Mouse (Mus musculus) C2C12 (cell line): Measurements from ENCODE around the gene Mta2. TPM values are rescaled to one million over a fixed set of nuclear protein-coding genes. Genes with fewer than 3 reads are reported as not detected.
"Not testable (repeated sequence)": the region's sequence is repeated elsewhere in the genome, so short reads cannot be mapped to it uniquely, and the experiment has no call there.

Experiments used
- H3K27me3 ChIP-seq: one replicate; pipeline ENCODE4 v1.6.1; 2011; ENCODE audit not compliant: control insufficient read depth, insufficient read depth, insufficient read length
- H3K36me3 ChIP-seq: one replicate; pipeline ENCODE4 v1.6.1; 2011; ENCODE audit not compliant: control insufficient read depth, insufficient read depth
- H3K4me3 ChIP-seq: one replicate; pipeline ENCODE4 v1.5.1; 2011; ENCODE audit warnings: mild to moderate bottlenecking, control low read depth; ENCODE audit not compliant: poor library complexity, insufficient read depth, severe bottlenecking
- H3K79me2 ChIP-seq: one replicate; pipeline ENCODE4 v1.6.1; 2011; ENCODE audit not compliant: control insufficient read depth, insufficient read depth
- H3K79me3 ChIP-seq: one replicate; pipeline ENCODE4 v1.6.1; 2011; ENCODE audit warnings: low read depth, control low read depth
- H3ac ChIP-seq: one replicate; pipeline ENCODE3; 2011; ENCODE audit warnings: low read depth; ENCODE audit not compliant: control insufficient read depth, insufficient read length
- CEBPB ChIP-seq: IDR thresholded peaks from one replicate; pipeline ENCODE4 v1.6.1; 2011; ENCODE audit warnings: low read depth, mild to moderate bottlenecking, control low read depth, moderate library complexity
- CTCF ChIP-seq: IDR thresholded peaks from one replicate; pipeline ENCODE4 v1.5.1; 2011; ENCODE audit not compliant: control insufficient read depth, insufficient read depth, insufficient read length
- FOSL1 ChIP-seq: IDR thresholded peaks from one replicate; pipeline ENCODE4 v1.8.0; 2011; ENCODE audit warnings: mild to moderate bottlenecking, low read length; ENCODE audit not compliant: poor library complexity, insufficient read depth, severe bottlenecking
- MAX ChIP-seq: IDR thresholded peaks from one replicate; pipeline ENCODE4 v1.6.1; 2011; ENCODE audit warnings: mild to moderate bottlenecking, control low read depth
- MYOD1 ChIP-seq: IDR thresholded peaks from one replicate; pipeline ENCODE4 v1.6.1; 2011; ENCODE audit warnings: low read depth; ENCODE audit not compliant: control insufficient read depth, insufficient read length
- MYOG ChIP-seq: IDR thresholded peaks from one replicate; pipeline ENCODE4 v1.6.1; 2011; ENCODE audit not compliant: control insufficient read depth, insufficient read length; ENCODE audit errors: extremely low read depth
- USF1 ChIP-seq: IDR thresholded peaks from one replicate; pipeline ENCODE4 v1.6.1; 2011; ENCODE audit warnings: low read depth, mild to moderate bottlenecking, control low read depth, moderate library complexity
- polyA plus RNA-seq: library from polyadenylated mRNA; unstranded; fragments of >200 nt; fragmentation: generic; extraction: Trizol; gene quantifications from one replicate; pipeline ENCODE4 v1.2.1, GENCODE M21; 2012; ENCODE audit warnings: missing spikeins

Mta2 gene
- polyA plus RNA-seq, 1 experiment: 109 TPM

DNA sequence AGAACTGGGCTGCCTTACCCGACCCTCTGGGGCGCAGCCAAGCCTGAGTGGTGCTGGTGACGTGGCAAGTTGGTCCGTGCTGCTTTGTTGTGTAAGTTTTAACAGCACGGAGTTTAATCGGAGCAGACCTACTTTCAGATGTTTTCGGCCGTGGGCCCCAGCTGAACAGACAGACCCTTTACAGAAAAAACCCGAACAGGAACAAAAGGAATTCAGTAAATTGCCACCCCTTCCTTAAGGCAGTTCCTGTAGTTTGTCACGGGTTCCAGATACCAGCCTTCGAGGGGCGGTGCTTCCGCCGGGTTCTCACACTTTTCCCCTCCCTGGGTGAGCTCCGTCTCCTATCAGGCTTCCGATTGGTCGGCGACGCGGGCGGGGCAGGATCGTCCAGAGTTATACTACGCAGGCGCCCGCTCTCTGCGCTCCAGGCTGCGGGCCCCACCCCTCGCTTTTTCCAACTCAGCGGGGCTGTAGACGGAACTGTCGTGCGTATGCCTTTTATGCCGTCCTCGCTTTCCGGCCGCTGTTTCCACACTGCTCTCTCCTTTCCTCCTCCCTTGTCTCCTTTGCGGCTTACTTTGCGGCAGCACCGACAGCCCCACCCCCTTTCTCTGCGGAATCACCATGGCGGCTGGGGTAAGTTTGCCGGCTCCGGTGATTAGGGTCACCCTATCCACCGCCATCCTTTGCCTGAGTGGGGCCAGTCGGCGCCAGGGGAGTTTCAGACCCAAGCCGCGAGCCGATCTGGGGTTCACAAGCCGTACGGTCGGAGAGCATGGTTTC is 25.1 kb downstream of the Mta2 start, which contains the start of gene Eef1g:
Gene Eef1g (plus strand): TSS at position 452 of the 783 bp plus-strand sequence.
- peak; percentile 24 for TF ChIP-seq MAX
- peak; percentile 47 for TF ChIP-seq USF1
- TF ChIP-seq FOSL1: no peak
- peak; percentile 21 for TF ChIP-seq CEBPB
- TF ChIP-seq CTCF: no peak
- TF ChIP-seq MYOD1: no peak
- TF ChIP-seq MYOG: no peak
- peaks cover 74% of the 10 kb centered on the region for H3K36me3 ChIP-seq

DNA sequence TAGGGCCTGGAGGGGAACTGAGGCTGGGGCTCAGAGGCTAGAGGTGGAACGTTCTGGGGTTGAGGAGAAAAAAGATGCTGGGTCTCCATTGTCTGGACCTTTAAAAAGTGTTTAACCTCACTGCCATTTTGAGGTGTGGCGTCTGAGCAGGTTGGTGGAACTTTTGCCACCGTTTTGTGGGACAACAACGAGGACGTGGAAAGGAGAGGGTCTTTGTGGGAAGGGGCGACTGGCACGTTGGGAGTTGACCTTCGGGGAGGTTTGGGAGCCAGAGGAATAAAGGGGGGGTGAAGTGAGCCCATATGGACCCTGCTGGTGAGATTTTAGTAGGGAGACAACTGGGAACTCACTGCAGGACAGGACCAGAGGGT is 25.7 kb downstream of the Mta2 start:
- Histone ChIP-seq H3K79me2 (peaks cover 62% of the 10 kb centered on the region), H3ac (peak overlapping the region; percentile 84), H3K36me3 (peaks cover 74% of the 10 kb centered on the region), H3K27me3 (no peaks in the 10 kb centered on the region), H3K4me3 (peak overlapping the region; percentile 68), H3K79me3 (peaks cover 54% of the 10 kb centered on the region)
- TF ChIP-seq USF1: no peak
- no peak for TF ChIP-seq CTCF

More for the DNA sequence above, 25.1 kb downstream of the Mta2 start, which contains the start of gene Eef1g:
- Histone ChIP-seq H3K4me3 (peak within 1 kb of the TSS; percentile 68), H3K79me3 (peaks cover 49% of the 10 kb centered on the region), H3ac (peak within 1 kb of the TSS; percentile 84), H3K79me2 (peaks cover 56% of the 10 kb centered on the region), H3K27me3 (no peaks in the 10 kb centered on the region)

- H3K4me3 ChIP-seq: peak overlapping the region; percentile 68
- peaks cover 56% of the 10 kb centered on the region for H3K79me3 ChIP-seq
- peak overlapping the region; percentile 84 for H3ac ChIP-seq
- TF ChIP-seq MYOG (no peak), MAX (no peak)
- peaks cover 67% of the 10 kb centered on the region for H3K79me2 ChIP-seq
- H3K27me3 ChIP-seq: no peaks in the 10 kb centered on the region
- H3K36me3 ChIP-seq: peaks cover 74% of the 10 kb centered on the region
These were observed 26.2 kb downstream of the Mta2 start for GRCm38 (mm10) chr19:8967893-8968292.

GRCm38 (mm10) chr19:8972491-8972890 is 30.8 kb downstream of the Mta2 start:
- not testable (repeated sequence) for H3ac ChIP-seq, H3K4me3 ChIP-seq, H3K27me3 ChIP-seq
- Histone ChIP-seq H3K79me3 (peaks cover 95% of the 10 kb centered on the region), H3K79me2 (peaks cover 100% of the 10 kb centered on the region), H3K36me3 (peaks cover 92% of the 10 kb centered on the region)

DNA sequence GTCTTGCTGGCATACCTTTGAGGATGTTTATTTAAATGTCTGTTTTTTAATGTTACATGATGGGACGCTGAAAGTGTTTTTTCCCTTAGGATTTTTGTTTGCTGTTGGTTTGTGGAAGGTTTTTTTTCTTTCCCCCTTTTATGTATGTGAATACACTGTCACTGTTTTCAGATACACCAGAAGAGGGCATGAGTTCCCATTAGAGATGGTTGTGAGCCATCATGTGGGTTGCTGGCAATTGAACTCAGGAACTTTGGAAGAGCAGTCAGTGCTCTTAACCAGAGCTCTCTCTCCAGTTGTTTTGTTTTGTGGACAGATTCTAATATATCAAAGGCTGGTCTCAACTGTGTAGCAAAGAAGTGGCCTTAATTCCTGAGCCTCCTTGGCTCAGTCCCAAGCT is 33.0 kb downstream of the Mta2 start:
- peaks cover 100% of the 10 kb centered on the region for H3K79me2 ChIP-seq
- peaks cover 100% of the 10 kb centered on the region for H3K36me3 ChIP-seq
- no peak overlapping the region for H3ac ChIP-seq
- H3K4me3 ChIP-seq: no peak overlapping the region
- H3K27me3 ChIP-seq: no peaks in the 10 kb centered on the region
- peaks cover 86% of the 10 kb centered on the region for H3K79me3 ChIP-seq
- no peak for TF ChIP-seq CTCF

DNA sequence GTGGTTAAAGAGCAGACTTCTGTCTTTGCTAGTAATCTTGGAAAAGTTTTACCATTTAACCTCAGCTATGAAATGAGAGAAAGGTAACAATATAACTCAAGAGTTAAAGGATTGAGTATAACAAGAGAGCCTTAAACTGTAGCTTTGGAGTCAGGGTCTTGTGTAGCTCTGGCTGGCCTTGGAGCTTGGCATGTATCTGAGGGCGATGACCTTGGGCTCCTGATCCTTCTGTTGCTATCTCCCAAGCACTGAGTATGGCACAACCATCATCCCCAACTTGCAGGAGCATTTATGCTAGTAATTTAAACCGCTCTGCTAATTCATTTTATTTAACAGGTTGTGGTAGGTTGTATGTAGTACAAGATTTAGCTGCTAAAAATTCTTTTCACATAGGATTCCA is 33.8 kb downstream of the Mta2 start:
- Histone ChIP-seq H3K36me3 (peaks cover 100% of the 10 kb centered on the region), H3K79me2 (peaks cover 98% of the 10 kb centered on the region), H3ac (no peak overlapping the region), H3K4me3 (no peak overlapping the region), H3K79me3 (peaks cover 78% of the 10 kb centered on the region), H3K27me3 (no peaks in the 10 kb centered on the region)
- TF ChIP-seq MAX (no peak), CEBPB (no peak), MYOD1 (no peak), FOSL1 (no peak), CTCF (no peak), USF1 (no peak), MYOG (no peak)

DNA sequence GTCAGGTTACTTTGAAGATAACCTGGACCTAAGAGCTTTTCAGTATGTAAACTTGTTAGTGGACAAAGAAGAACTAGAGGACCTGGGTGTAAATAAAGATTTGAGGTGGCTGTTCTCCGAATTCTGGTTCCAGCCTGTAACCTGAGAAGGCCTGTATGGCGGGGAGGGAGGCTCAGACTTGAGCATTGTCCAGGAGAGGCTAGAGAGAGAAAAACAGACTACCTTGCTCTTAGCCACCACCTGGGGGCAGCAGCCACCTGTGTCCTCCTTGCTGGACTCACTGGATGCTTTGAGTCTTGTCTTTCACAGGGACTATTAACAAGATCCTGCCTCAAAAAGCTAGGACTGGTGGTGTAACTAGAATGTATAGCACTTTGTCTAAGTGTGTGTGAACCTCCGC is 34.9 kb downstream of the Mta2 start:
- Histone ChIP-seq H3K36me3 (peaks cover 98% of the 10 kb centered on the region), H3K79me2 (peaks cover 91% of the 10 kb centered on the region), H3K4me3 (no peak overlapping the region)

More for the DNA sequence above, 34.9 kb downstream of the Mta2 start:
- Histone ChIP-seq H3ac (no peak overlapping the region), H3K27me3 (no peaks in the 10 kb centered on the region), H3K79me3 (peaks cover 68% of the 10 kb centered on the region)
- TF ChIP-seq MYOD1 (no peak), USF1 (no peak), MAX (no peak), FOSL1 (no peak), CTCF (peak; percentile 38), CEBPB (no peak), MYOG (no peak)
